Mouse (Mus musculus) erythroblast, embryonic 14.5 days (primary cell): ENCODE results near the gene Tmem186. TPM values are rescaled to one million over a fixed set of nuclear protein-coding genes. Genes with fewer than 3 reads are reported as not detected.

Experiments
- H3K27me3 ChIP-seq: 2 replicates; pipeline ENCODE4 v1.6.1; 2012; ENCODE audit warnings: inconsistent platforms; ENCODE audit not compliant: control insufficient read depth
- H3K36me3 ChIP-seq: 2 replicates; pipeline ENCODE4 v1.6.1; 2012; ENCODE audit warnings: mild to moderate bottlenecking, inconsistent platforms; ENCODE audit not compliant: control insufficient read depth
- H3K4me1 ChIP-seq: 2 replicates; pipeline ENCODE4 v1.6.1; 2012; ENCODE audit warnings: inconsistent platforms; ENCODE audit not compliant: control insufficient read depth
- H3K4me3 ChIP-seq: replicated peaks from 2 replicates; pipeline ENCODE3; 2012; ENCODE audit warnings: moderate library complexity, mild to moderate bottlenecking, inconsistent platforms
- H3K9me3 ChIP-seq: 2 replicates; pipeline ENCODE4 v1.6.1; 2012; ENCODE audit warnings: low read length, inconsistent platforms, mixed read lengths; ENCODE audit not compliant: control insufficient read depth
- GATA1 ChIP-seq: IDR thresholded peaks from 2 replicates; pipeline ENCODE4 v1.6.1; 2012; ENCODE audit warnings: low read length, inconsistent platforms, mixed read lengths
- TAL1 ChIP-seq: IDR thresholded peaks from 3 replicates; pipeline ENCODE4 v1.6.1; 2012; ENCODE audit warnings: low read length, inconsistent platforms, mixed read lengths
- polyA plus RNA-seq: library from polyadenylated mRNA; stranded (reverse); fragments of >175 nt; gene quantifications from 2 replicates; pipeline ENCODE4 v1.2.3, GENCODE M21; 2012

Gene Tmem186
- polyA plus RNA-seq, 1 experiment: 0.35 TPM

- peaks cover 49% of the 10 kb centered on the region for H3K4me1 ChIP-seq
- H3K4me3 ChIP-seq: no peak overlapping the region
- no peaks in the 10 kb centered on the region for H3K27me3 ChIP-seq
- peaks cover 98% of the 10 kb centered on the region for H3K36me3 ChIP-seq
- H3K9me3 ChIP-seq: no peaks in the 10 kb centered on the region
- TF ChIP-seq GATA1 (no peak), TAL1 (no peak)
These were observed 21.3 kb upstream of the Tmem186 start for GRCm38 (mm10) chr16:8658764-8659163.

DNA sequence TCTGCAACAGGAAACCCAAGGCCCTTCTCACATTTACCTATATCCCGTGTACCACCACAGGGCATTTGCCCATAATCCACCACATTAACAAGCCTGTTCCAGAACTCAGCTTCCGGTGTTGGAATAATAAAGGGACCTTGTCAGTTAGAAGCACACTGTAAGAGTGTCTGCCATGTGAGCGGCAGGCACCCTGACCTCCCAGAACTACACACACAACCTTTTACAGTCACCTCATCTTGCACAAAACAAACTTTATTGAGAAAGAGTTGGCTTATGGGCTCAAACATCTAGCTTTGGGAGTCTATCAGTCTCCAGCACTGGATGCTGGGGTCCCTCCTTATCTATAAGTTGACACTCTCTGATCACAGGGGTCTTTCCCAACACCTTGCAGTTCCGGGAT is 20.8 kb upstream of the Tmem186 start:
- Histone ChIP-seq H3K36me3 (peaks cover 98% of the 10 kb centered on the region), H3K4me3 (no peak overlapping the region), H3K4me1 (peaks cover 49% of the 10 kb centered on the region), H3K27me3 (no peaks in the 10 kb centered on the region), H3K9me3 (no peaks in the 10 kb centered on the region)
- TF ChIP-seq TAL1 (no peak), GATA1 (no peak)

GRCm38 (mm10) chr16:8656256-8656655 is 18.7 kb upstream of the Tmem186 start:
- Histone ChIP-seq H3K4me1 (peaks cover 39% of the 10 kb centered on the region), H3K36me3 (peaks cover 98% of the 10 kb centered on the region), H3K27me3 (no peaks in the 10 kb centered on the region), H3K4me3 (no peak overlapping the region), H3K9me3 (no peaks in the 10 kb centered on the region)
- TF ChIP-seq TAL1: no peak
- no peak for TF ChIP-seq GATA1

DNA sequence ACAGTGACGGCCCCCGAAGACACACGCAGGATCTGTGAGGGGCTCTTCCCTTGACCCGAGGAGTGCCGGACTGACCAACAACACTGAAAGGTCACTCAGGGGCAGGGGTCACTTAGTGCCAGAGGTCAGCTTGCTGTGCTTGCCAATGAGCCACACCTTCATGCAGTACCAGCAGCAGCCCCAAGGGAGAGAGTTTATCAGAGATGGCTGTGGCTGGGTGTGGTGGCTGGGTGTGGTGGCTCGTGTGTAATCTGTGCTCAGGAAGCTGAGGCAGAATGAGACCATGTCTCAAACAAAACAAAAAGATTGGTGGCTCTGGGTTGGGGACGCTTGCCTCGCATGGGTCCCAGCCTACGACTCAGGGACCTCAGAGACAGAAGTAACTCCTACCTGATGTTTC is 18.1 kb upstream of the Tmem186 start:
- peaks cover 98% of the 10 kb centered on the region for H3K36me3 ChIP-seq
- no peaks in the 10 kb centered on the region for H3K27me3 ChIP-seq
- H3K4me1 ChIP-seq: peaks cover 35% of the 10 kb centered on the region
- no peaks in the 10 kb centered on the region for H3K9me3 ChIP-seq
- no peak overlapping the region for H3K4me3 ChIP-seq
- TF ChIP-seq TAL1 (no peak), GATA1 (no peak)

- peaks cover 98% of the 10 kb centered on the region for H3K36me3 ChIP-seq
- no peaks in the 10 kb centered on the region for H3K27me3 ChIP-seq
- TF ChIP-seq TAL1 (no peak), GATA1 (no peak)
These were observed 17.6 kb upstream of the Tmem186 start for GRCm38 (mm10) chr16:8655108-8655507.

GRCm38 (mm10) chr16:8650007-8650406 is 12.5 kb upstream of the Tmem186 start:
- TF ChIP-seq GATA1: no peak
- H3K27me3 ChIP-seq: no peaks in the 10 kb centered on the region
- no peaks in the 10 kb centered on the region for H3K9me3 ChIP-seq
- H3K4me3 ChIP-seq: no peak overlapping the region
- peaks cover 100% of the 10 kb centered on the region for H3K36me3 ChIP-seq
- peaks cover 10% of the 10 kb centered on the region for H3K4me1 ChIP-seq

More at GRCm38 (mm10) chr16:8655108-8655507, 17.6 kb upstream of the Tmem186 start:
- Histone ChIP-seq H3K9me3 (no peaks in the 10 kb centered on the region), H3K4me1 (peaks cover 31% of the 10 kb centered on the region), H3K4me3 (no peak overlapping the region)

- H3K27me3 ChIP-seq: no peaks in the 10 kb centered on the region
- no peaks in the 10 kb centered on the region for H3K9me3 ChIP-seq
- peaks cover 20% of the 10 kb centered on the region for H3K4me1 ChIP-seq
- TF ChIP-seq TAL1 (no peak), GATA1 (no peak)
- no peak overlapping the region for H3K4me3 ChIP-seq
- peaks cover 100% of the 10 kb centered on the region for H3K36me3 ChIP-seq
These were observed 8.0 kb upstream of the Tmem186 start for GRCm38 (mm10) chr16:8645546-8645945.

DNA sequence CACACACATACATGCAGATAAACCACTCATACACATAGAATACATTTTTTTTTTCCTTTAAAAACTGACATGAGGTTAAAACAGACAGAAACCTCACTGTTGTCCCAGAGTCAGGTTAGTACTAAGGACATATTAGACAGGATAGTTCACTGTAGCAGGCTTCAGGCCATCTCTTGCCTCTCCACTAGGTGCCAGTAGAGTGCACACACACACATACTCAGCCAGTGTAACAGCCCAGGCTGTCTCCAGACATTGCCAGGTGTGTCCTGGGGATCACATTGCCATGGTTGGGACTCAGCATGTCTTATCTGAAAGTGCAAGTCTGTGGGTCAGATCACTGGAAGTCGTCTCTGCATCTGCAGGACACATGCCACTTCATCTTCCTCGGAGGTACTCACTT is 6.3 kb upstream of the Tmem186 start:
- Histone ChIP-seq H3K4me3 (no peak overlapping the region), H3K27me3 (no peaks in the 10 kb centered on the region), H3K4me1 (peaks cover 34% of the 10 kb centered on the region), H3K36me3 (peaks cover 97% of the 10 kb centered on the region), H3K9me3 (no peaks in the 10 kb centered on the region)
- no peak for TF ChIP-seq GATA1
- no peak for TF ChIP-seq TAL1

GRCm38 (mm10) chr16:8639466-8640191 is 2.1 kb upstream of the Tmem186 start:
- Histone ChIP-seq H3K36me3 (peaks cover 73% of the 10 kb centered on the region), H3K27me3 (no peaks in the 10 kb centered on the region), H3K9me3 (no peaks in the 10 kb centered on the region), H3K4me1 (peaks cover 65% of the 10 kb centered on the region), H3K4me3 (peak overlapping the region; percentile 44)
- TF ChIP-seq TAL1 (no peak), GATA1 (no peak)

GRCm38 (mm10) chr16:8638131-8638530 is 619 bp upstream of the Tmem186 start:
- TF ChIP-seq GATA1: no peak
- no peak for TF ChIP-seq TAL1
- Histone ChIP-seq H3K4me1 (peaks cover 64% of the 10 kb centered on the region), H3K27me3 (no peaks in the 10 kb centered on the region), H3K4me3 (peak overlapping the region; percentile 77), H3K36me3 (peaks cover 70% of the 10 kb centered on the region), H3K9me3 (no peaks in the 10 kb centered on the region)
